ENCODE assay signal across 26 mouse cellular contexts in genomic region chr17:86060911-86061310, GRCm38 (mm10).
"Had no signal": no experiment of that assay in that cellular context is flagged by ENCODE, and none has a peak within 500 bp of the region (broad histone marks: within the 10 kb centered on the region; RNA-seq: fewer than 3 reads in every experiment).

No protein-coding gene starts in this region.

- H3K36me3 ChIP-seq: heart, embryonic 15.5 days; hindbrain, embryonic 15.5 days had no signal

- H3K4me3 ChIP-seq: gastrocnemius, adult 2 months; heart, adult 2 months; heart, embryonic 13.5 days; heart, embryonic 15.5 days; hindbrain, embryonic 13.5 days; hindbrain, embryonic 15.5 days; kidney, embryonic 15.5 days; limb, embryonic 13.5 days; limb, embryonic 15.5 days; liver, embryonic 12.5 days had no signal

- H3K27ac ChIP-seq: gastrocnemius, adult 2 months; heart, adult 2 months; heart, embryonic 13.5 days; heart, embryonic 15.5 days; hindbrain, embryonic 13.5 days; hindbrain, embryonic 15.5 days; hindbrain, postnatal 0 days; kidney, embryonic 15.5 days; kidney, postnatal 0 days; limb, embryonic 13.5 days; limb, embryonic 15.5 days; liver, embryonic 12.5 days; liver, embryonic 14.5 days had no signal

- H3K4me2 ChIP-seq: heart, embryonic 11.5 days; heart, embryonic 13.5 days; heart, embryonic 15.5 days; hindbrain, embryonic 13.5 days; hindbrain, embryonic 15.5 days; kidney, embryonic 15.5 days; limb, embryonic 13.5 days; limb, embryonic 15.5 days; liver, embryonic 12.5 days had no signal

- H3K4me1 ChIP-seq: heart, embryonic 13.5 days; heart, embryonic 15.5 days; hindbrain, embryonic 13.5 days; hindbrain, embryonic 15.5 days; limb, embryonic 15.5 days had no signal

- DNase-seq: gastrocnemius, adult 2 months; gastrocnemius, postnatal 10 days; gastrocnemius, postnatal 25 days; heart, adult 2 months; heart, postnatal 14 days; heart, postnatal 36 days; kidney, adult 11 months; kidney, adult 2 months; kidney, adult 9 months; kidney, postnatal 14 days; kidney, postnatal 36 days; layer of hippocampus, adult 9-11 months; layer of hippocampus, postnatal 36 days; left cerebral cortex, postnatal 4 days had no signal

- H3K9me3 ChIP-seq: heart, embryonic 13.5 days; heart, embryonic 15.5 days; hindbrain, embryonic 13.5 days; hindbrain, embryonic 15.5 days; kidney, embryonic 15.5 days; limb, embryonic 15.5 days; liver, embryonic 12.5 days had no signal

- H3K27me3 ChIP-seq: heart, embryonic 13.5 days; heart, embryonic 15.5 days; hindbrain, embryonic 13.5 days; hindbrain, embryonic 15.5 days; kidney, embryonic 15.5 days; limb, embryonic 13.5 days; limb, embryonic 15.5 days; liver, embryonic 12.5 days had no signal

- H3K9ac ChIP-seq: heart, embryonic 13.5 days; heart, embryonic 15.5 days; hindbrain, embryonic 13.5 days; hindbrain, embryonic 15.5 days; kidney, embryonic 15.5 days; limb, embryonic 13.5 days; limb, embryonic 15.5 days; liver, embryonic 12.5 days; liver, embryonic 14.5 days had no signal
